Mouse (Mus musculus) G1E (cell line): Measurements from ENCODE around the gene Adgrb3. TPM values are rescaled to one million over a fixed set of nuclear protein-coding genes. Genes with fewer than 3 reads are reported as not detected.

Experiments
- ATAC-seq: 2 replicates; pipeline ENCODE4 v1.8.0; 2016; ENCODE audit warnings: mild to moderate bottlenecking; ENCODE audit not compliant: insufficient number of reproducible peaks, poor library complexity, low FRiP score, severe bottlenecking; ENCODE audit errors: extremely low read depth
- DNase-seq: peaks from one replicate; pipeline ENCODE4 v3.0.0; 2012; ENCODE audit warnings: low spot score
- H3K27me3 ChIP-seq: 2 replicates; pipeline ENCODE4 v1.6.1; 2012; ENCODE audit warnings: mild to moderate bottlenecking, low read length, inconsistent platforms; ENCODE audit not compliant: insufficient read depth
- H3K36me3 ChIP-seq: replicated peaks from 2 replicates; pipeline ENCODE3; 2012; ENCODE audit warnings: mild to moderate bottlenecking, inconsistent platforms
- H3K4me1 ChIP-seq: 2 replicates; pipeline ENCODE4 v1.6.1; 2012; ENCODE audit warnings: low read depth, low read length, inconsistent platforms, mixed read lengths; ENCODE audit not compliant: insufficient read depth
- H3K4me3 ChIP-seq: 2 replicates; pipeline ENCODE4 v1.5.1; 2012; ENCODE audit warnings: low read depth, mild to moderate bottlenecking, inconsistent platforms, low read length, moderate library complexity, mixed read lengths
- H3K9me3 ChIP-seq: replicated peaks from 2 replicates; pipeline ENCODE4 v1.6.1; 2012; ENCODE audit warnings: inconsistent platforms
- CTCF ChIP-seq: IDR thresholded peaks from 2 replicates; pipeline ENCODE4 v1.5.1; 2012; ENCODE audit warnings: low read depth, low read length, inconsistent platforms, mixed read lengths
- GATA1 ChIP-seq: IDR thresholded peaks from 2 replicates; pipeline ENCODE4 v1.6.1; 2012; ENCODE audit warnings: borderline replicate concordance, low read length, inconsistent platforms, mixed read lengths
- GATA2 ChIP-seq: IDR thresholded peaks from 2 replicates; pipeline ENCODE4 v1.6.1; 2012; ENCODE audit warnings: low read depth, low read length, inconsistent platforms, borderline replicate concordance
- POLR2AphosphoS5 ChIP-seq: IDR thresholded peaks from 2 replicates; pipeline ENCODE4 v1.6.1; 2012; ENCODE audit warnings: low read depth, low read length, inconsistent platforms; ENCODE audit not compliant: insufficient replicate concordance
- TAL1 ChIP-seq: conservative IDR thresholded peaks from 2 replicates; pipeline ENCODE4 v1.6.1; 2012; ENCODE audit warnings: low read depth, low read length, inconsistent platforms, mixed read lengths
- polyA plus RNA-seq: library from polyadenylated mRNA; stranded (reverse); fragments of >175 nt; gene quantifications from 2 replicates; pipeline ENCODE4 v1.2.3, GENCODE M21; 2012
- total RNA-seq, 2 experiments: library from RNA; stranded (forward) in 1 of 2; stranded (reverse) in 1 of 2; fragments of 200-1000 nt in 1 of 2; fragments of >200 nt in 1 of 2; fragmentation: Nextera tagmentation in 1 of 2; gene quantifications; 2 replicates each; pipeline ENCODE4 v1.2.3; 2014 to 2017

Adgrb3 gene
- total and polyA plus RNA-seq, 3 experiments, result 0.55 TPM; not detected in 2

DNA sequence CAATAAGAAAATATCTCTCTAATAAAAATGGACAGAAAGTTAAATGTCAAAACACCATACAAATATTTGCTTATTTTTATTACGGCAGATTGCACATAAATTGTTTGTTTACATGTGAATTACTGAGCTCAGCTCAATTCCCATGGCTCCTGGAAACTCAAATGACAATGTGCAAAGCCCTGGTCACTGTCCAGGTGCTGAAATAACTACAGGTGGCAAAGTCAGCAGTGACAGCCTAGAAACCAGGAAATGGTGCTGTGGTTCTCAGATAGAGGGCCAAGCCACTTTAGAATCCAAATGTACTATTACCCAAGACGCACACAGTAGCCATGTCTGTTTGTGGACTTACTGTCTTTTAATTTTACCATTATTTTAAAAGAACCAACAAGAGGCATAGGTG, 465.3 kb downstream of the Adgrb3 start:
- Histone ChIP-seq H3K36me3 (no peaks in the 10 kb centered on the region), H3K4me1 (no peaks in the 10 kb centered on the region), H3K4me3 (no peak overlapping the region), H3K9me3 (peaks cover 10% of the 10 kb centered on the region; the same call in 1 of the 2 replicates), H3K27me3 (no peaks in the 10 kb centered on the region)
- ATAC-seq (no peak), DNase-seq (no peak)
- TF ChIP-seq GATA1 (no peak), CTCF (no peak), TAL1 (no peak), GATA2 (no peak), POLR2AphosphoS5 (no peak)

DNA sequence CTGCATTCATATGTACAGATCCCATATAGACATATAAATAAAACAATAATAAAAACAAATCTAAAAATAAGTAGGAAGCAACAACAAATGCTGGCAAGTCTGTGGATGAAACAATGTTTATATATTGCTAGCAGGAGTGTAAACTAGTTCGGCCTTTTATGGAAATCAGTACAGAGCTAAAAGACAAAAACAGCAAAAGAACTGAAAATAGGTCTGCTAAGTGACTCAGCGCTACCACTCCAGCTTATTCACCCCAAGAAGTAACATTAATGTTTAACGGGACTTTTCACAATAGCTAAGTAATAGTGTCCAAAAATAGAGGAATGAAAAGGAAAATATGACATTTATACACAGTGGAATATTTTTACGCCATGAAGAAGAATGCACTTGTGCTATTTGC, 471.0 kb downstream of the Adgrb3 start:
- no peaks in the 10 kb centered on the region for H3K4me1 ChIP-seq
- no peak overlapping the region for H3K4me3 ChIP-seq
- ATAC-seq, result no peak
- TF ChIP-seq POLR2AphosphoS5, result no peak
- TF ChIP-seq GATA2, result no peak
- TF ChIP-seq CTCF, result no peak
- TF ChIP-seq GATA1, result no peak
- TF ChIP-seq TAL1, result no peak
- no peak for DNase-seq
- H3K36me3 ChIP-seq, result no peaks in the 10 kb centered on the region
- no peaks in the 10 kb centered on the region for H3K27me3 ChIP-seq
- H3K9me3 ChIP-seq, result 0 out of 2 replicates have a peak, but pooled peaks cover 8% of the 10 kb centered on the region

DNA sequence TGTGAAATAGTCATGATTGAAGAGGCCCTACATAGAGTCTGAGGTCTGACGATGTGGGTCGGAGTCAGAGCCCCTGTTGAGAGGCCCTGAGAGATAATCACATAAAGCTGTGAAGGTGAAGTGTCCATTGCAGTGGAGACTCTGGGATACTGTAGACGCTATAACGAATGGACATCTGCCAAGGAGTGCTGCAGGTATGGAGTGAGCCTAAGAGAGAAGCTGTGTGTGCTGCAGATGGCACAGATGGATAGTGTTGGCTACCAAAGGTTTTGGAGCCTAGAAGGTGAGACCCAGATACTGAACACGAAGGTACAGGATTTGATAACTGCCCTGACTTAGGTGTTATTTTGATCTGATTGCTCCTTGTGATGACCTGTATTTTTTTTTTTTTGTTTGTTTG, 474.0 kb downstream of the Adgrb3 start:
- Histone ChIP-seq H3K4me3 (no peak overlapping the region), H3K4me1 (no peaks in the 10 kb centered on the region), H3K36me3 (no peaks in the 10 kb centered on the region), H3K9me3 (no peaks in the 10 kb centered on the region), H3K27me3 (no peaks in the 10 kb centered on the region)
- ATAC-seq, result no peak
- no peak for DNase-seq
- TF ChIP-seq TAL1 (no peak), CTCF (no peak), POLR2AphosphoS5 (no peak), GATA1 (no peak), GATA2 (no peak)

DNA sequence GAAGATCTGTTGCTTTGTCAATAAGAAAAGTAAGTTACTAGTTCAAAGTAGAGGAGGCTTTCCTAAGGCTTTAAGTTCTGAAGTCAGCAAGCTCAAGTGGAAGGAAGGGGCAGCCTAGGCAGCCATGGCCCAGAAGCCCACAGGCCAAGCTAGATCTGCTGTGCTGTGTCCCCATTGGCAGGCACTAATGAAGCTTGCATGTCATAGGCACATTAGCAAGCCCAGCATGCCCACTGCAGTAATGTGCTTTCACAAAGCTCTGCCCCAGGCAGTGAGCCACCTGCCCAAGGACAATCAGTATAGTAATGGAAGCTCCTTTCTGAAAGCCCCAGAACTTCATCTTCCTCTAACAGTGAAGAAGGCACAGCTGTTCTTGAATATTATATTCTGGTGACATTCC, 484.6 kb downstream of the Adgrb3 start:
- no peaks in the 10 kb centered on the region for H3K4me1 ChIP-seq
- peaks cover 6% of the 10 kb centered on the region for H3K9me3 ChIP-seq
- no peak overlapping the region for H3K4me3 ChIP-seq
- no peaks in the 10 kb centered on the region for H3K27me3 ChIP-seq
- TF ChIP-seq CTCF (no peak), GATA2 (no peak), GATA1 (no peak), POLR2AphosphoS5 (no peak), TAL1 (no peak)
- ATAC-seq (no peak), DNase-seq (no peak)
- H3K36me3 ChIP-seq, result no peaks in the 10 kb centered on the region

DNA sequence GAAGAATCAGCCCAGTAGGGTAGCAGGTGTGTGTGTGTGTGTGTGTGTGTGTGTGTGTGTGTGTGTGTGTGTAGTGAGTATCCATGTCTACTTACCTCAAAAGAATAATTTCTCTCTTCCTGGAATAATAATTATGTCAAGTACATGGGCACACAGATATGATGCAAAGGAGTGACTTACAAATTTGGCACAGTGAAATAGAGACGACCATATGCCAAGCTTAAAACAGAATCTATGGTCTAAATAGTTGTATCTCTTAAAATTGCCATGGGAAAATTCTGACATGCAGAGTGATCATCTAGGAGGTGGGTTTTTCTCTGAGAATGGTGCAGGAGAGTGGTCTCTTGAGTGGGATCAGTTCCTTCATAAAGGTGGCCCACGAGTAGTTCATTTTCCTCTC, 504.1 kb downstream of the Adgrb3 start:
- TF ChIP-seq CTCF (no peak), GATA1 (no peak), POLR2AphosphoS5 (no peak), TAL1 (no peak), GATA2 (no peak)
- H3K27me3 ChIP-seq, result no peaks in the 10 kb centered on the region
- no peaks in the 10 kb centered on the region; the same call in 1 of the 2 replicates for H3K9me3 ChIP-seq
- H3K36me3 ChIP-seq, result no peaks in the 10 kb centered on the region
- DNase-seq (no peak), ATAC-seq (no peak)
- H3K4me3 ChIP-seq, result no peak overlapping the region
- H3K4me1 ChIP-seq, result no peaks in the 10 kb centered on the region

DNA sequence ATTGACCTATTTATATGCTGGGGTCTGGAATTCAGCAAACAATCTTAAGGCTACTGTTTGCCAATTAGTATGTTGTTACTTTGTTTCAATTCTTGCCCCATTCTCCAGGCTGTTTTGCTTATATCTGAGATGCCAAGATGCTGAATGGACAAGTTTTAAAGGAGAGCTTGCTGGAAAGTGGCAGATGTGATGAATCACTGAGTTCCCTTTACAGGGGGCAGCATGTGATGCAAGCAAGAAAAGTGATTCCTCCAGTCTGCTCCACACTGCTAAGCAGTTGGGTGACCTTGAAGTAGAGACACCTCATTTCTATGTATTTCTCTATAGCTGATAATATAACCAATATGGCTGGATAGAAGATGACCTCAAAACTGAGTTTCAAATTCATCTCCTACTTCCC, 512.4 kb downstream of the Adgrb3 start:
- Histone ChIP-seq H3K4me1 (no peaks in the 10 kb centered on the region), H3K4me3 (no peak overlapping the region)
- no peak for TF ChIP-seq GATA1
- TF ChIP-seq GATA2, result no peak
- no peak for TF ChIP-seq TAL1
- no peak for TF ChIP-seq CTCF
- TF ChIP-seq POLR2AphosphoS5, result no peak

DNA sequence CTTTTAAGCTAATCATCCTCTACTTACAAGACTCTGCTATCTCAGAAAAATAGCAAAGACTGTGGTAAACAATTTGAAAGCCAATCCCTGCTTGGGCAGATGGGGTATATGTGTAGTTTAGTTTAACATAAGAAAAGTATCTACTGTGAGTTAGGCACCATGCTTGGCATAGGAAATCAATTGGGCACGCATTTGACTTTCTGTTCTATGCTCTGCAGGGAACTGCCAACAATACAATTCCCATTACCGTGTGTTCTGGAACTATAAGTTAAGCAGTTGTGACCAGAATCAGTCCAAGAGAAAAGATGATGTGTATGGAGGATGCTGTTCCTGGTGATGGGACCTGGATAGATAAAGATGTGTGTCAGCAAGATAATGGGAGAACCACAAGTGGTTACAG, 517.2 kb downstream of the Adgrb3 start:
- no peaks in the 10 kb centered on the region for H3K36me3 ChIP-seq
- TF ChIP-seq CTCF (no peak), TAL1 (no peak), GATA1 (no peak), POLR2AphosphoS5 (no peak), GATA2 (no peak)
- no peaks in the 10 kb centered on the region for H3K27me3 ChIP-seq
- ATAC-seq (no peak), DNase-seq (no peak)
- no peaks in the 10 kb centered on the region for H3K4me1 ChIP-seq
- H3K4me3 ChIP-seq, result no peak overlapping the region
- no peaks in the 10 kb centered on the region; the same call in 1 of the 2 replicates for H3K9me3 ChIP-seq

More for the DNA sequence above, 512.4 kb downstream of the Adgrb3 start:
- Histone ChIP-seq H3K27me3 (no peaks in the 10 kb centered on the region), H3K9me3 (no peaks in the 10 kb centered on the region; the same call in 1 of the 2 replicates), H3K36me3 (no peaks in the 10 kb centered on the region)
- DNase-seq, result no peak
- ATAC-seq, result no peak
